Mouse (Mus musculus): Measurements from ENCODE around the gene Hist1h2ag. TPM values are rescaled to one million over a fixed set of nuclear protein-coding genes. Genes with fewer than 3 reads are reported as not detected.

Hist1h2ag gene
- total RNA-seq, 4 experiments from 2014 or later: 2.7 to 12.6 (median 6.6) TPM

DNA sequence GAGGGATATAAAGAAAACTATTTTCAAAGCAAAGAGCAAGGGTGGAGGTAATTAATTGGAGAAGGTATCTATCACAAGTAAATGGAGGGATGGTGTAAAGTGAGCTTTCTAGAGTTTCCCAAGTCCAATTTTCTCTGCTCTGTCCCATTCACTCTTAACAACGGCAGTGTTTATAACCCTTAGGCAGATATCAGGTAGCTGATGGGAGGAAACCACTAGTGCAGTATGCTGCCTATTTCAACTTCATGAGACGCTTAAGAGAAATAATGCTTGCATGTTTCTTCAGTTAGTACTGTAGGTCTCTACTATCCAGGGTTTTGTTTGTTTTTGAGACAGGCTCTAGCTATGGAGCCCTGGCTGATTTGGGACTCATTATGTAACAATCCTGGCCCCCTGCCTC lies 5.3 kb downstream of the Hist1h2ag start:
- DNase-seq (ENCODE audit: low spot score): no peak

DNA sequence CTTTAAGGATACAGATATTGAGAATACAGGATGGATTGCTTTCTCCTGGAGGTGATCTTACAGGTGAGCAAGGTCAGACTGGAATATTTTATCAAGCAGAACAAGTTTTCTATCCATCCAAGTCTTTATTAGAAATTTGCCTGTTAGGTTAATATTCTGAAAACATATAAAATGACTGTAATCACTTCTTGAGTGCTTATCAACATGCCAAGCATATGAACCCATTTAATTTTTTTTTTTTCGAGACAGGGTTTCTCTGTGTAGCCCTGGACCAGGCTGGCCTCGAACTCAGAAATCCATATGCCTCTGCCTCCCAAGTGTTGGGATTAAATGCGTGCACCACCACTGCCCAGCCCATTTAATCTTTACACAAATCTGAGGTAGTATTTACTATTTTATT lies 5.8 kb downstream of the Hist1h2ag start:
- no peak for DNase-seq (ENCODE audit: low spot score)

- no peak for DNase-seq (ENCODE audit: low spot score)
Measured at GRCm38 (mm10) chr13:22036149-22036956, 6.4 kb downstream of the Hist1h2ag start.

GRCm38 (mm10) chr13:22035267-22036148 lies 7.2 kb downstream of the Hist1h2ag start, which contains the start of the genes Hist1h2ah and Hist1h2bk:
TSS of gene Hist1h2ah (minus strand) at chr13:22035568.
TSS of gene Hist1h2bk (plus strand) at chr13:22035870.
- peak; percentile 95 for DNase-seq (ENCODE audit: low spot score)

DNA sequence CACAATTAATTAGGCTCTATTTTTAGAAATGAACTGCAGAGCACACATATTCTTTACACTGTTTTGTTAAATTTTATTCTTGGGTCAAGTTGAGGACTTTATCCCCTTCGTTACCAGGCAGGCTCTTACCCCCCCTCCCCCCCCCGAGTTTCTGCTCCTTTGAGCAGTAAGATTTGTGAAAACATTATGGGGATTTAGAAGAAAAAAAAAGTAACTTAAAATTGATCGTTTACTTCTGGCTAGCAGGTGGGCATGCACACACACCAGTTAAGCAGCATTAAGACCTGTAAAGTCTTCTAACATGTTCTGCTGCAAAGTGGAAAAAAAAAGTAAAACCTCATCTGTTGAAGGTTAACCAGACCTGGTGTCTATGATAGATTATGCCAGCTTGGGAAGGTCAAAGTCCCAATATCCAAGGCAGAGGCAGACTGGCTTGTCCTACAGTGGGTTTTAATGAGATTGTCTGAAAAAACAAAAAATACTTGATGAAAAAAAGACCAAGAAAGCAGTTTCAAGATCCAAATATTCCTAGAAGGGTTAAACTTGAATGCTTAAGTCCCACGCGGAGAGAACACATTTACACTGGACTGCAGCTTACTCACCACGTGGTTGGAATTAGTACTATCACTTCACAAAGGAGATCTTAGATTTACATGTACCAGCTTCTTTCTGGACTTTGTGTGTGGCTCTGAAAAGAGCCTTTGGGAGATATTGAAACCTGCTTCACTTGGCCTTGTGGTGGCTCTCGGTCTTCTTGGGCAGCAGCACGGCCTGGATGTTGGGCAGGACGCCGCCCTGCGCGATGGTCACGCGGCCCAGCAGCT lies 8.1 kb downstream of the Hist1h2ag start:
- no peak for DNase-seq (ENCODE audit: low spot score)

GRCm38 (mm10) chr13:22033741-22034442 lies 8.9 kb downstream of the Hist1h2ag start:
- DNase-seq (ENCODE audit: low spot score): no peak

DNA sequence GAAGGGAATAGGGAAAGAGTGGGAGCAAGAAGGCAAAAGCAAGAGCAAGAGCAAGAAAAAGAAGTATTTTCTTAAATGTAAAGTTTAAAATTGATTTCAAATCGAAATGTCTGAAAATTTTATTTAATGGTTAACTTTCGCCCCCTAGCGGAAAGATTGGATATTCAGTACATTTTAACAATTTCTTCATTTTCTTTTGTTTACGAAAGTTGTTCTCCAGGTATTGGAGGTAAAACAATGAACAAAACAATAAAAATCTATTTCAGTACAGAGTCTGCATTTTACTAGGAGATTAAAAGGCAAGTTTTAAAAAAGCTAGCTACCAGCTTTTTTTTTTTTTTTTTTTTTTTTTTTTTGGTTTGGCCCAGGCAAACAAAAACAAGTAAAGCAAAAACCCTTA lies 12.3 kb downstream of the Hist1h2ag start:
- DNase-seq (ENCODE audit: low spot score): no peak

DNA sequence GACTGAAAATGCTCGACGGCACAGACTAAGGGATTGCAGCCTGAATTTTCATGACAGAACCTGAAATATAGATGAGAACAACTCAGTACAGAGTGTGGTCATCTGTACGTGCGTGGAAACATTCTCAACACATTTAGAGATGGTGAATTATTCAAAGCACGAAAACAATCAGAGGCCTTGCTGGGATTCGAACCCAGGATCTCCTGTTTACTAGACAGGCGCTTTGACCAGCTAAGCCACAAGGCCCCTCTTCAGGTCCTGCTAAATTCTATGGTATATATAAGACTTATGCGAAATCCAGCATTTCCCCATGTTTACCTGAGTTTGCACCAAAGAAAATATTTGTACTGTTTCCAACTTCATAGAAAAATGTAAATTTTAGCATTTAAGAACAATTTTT lies 12.8 kb downstream of the Hist1h2ag start:
- DNase-seq (ENCODE audit: low spot score): no peak

- DNase-seq (ENCODE audit: low spot score): peak; percentile 96
Measured at GRCm38 (mm10) chr13:22028673-22029460, 13.9 kb downstream of the Hist1h2ag start.

DNA sequence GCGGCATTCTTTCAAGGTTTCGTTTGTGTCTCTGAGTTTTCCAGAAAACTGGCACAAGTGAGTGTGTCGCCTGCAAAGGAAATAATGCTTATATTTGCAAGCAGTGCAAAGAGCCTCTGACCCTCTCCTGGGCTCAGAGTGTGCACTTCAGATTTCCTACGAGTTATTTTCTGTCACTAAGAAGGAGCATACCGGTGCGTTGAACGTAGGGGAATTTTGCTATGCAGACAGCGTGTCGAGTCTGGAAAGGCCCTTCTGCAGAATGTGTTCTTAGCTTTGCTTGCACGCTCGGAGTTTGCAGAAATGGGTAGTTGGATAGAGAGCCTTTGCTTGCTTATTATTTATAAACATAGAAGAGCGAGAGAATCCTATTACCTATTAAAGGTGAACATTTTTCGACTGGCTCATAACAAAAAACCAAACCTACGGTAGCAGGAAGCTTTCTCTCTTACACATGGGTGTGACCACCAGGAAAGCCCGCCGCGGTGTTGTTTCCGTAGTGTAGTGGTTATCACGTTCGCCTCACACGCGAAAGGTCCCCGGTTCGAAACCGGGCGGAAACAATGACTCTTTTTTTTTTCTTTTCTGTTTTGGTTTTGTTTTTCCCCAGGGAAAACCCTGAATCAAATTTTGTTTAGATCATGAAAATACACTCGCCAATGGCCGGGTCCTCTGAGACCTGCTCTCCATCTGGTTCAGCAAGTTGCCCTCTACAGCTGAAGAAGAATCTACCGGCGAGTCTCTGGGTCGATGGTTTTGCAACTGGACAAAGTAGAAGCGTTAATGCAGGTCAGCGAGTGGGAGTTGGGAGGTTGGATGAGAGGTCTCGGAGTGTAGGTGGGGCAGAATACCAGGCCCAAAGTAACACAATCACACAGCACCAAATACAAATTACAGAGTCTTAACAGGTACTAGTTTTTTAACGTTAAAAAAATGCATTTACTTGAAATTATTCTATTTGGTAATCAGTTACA lies 16.4 kb downstream of the Hist1h2ag start:
- DNase-seq (ENCODE audit: low spot score): peak; percentile 88

- DNase-seq (ENCODE audit: low spot score): peak; percentile 92
Measured at GRCm38 (mm10) chr13:22022241-22022640, 20.5 kb downstream of the Hist1h2ag start.

GRCm38 (mm10) chr13:22021581-22021980 lies 21.2 kb downstream of the Hist1h2ag start:
- no peak for DNase-seq (ENCODE audit: low spot score)

- peak; percentile 90 for DNase-seq (ENCODE audit: low spot score)
Measured at GRCm38 (mm10) chr13:22020901-22021339, 21.8 kb downstream of the Hist1h2ag start.

DNA sequence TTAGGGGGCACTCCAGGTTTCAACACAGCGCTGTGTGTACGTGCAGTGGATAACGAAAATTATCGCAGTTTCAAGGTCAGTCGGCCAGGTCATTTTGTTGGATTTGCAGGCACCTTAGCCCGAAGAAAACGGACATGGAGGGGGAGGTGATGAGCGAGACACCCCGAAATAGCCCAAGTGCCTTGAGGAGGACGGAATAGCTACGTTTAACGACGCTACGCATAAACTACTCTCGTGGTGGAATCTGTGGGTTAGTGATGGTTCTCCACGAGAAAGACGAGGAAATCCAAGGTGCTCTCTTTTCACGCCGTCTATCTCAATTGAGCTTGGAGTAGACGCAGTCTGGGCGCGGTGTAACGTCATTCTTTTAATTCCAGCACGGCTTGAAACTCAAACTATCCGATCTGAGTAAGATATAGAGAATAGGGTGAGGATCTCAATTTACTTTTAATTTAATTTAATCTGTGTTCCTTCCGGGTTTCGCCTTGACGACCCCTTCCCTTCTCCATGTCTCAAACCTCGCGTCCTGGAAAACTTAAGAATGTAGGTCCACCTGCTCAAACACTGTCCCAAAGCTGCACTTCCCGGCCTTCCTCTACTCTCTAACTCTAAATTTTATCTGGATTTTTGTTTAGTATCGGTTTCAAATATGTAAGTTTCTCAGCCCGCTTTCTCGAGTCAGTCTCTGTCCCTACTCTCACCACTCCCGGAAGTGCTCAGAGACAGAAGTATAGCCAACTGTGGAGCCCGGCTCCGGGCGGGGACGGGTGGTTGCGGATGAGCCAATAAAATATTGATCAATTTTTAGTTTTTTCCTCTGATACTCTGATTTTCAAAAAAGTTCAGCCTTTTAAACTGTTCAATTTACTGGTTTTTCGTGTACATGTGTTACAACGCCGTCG lies 22.6 kb downstream of the Hist1h2ag start:
- DNase-seq (ENCODE audit: low spot score): no peak

GRCm38 (mm10) chr13:22015479-22016450 lies 27.0 kb downstream of the Hist1h2ag start:
- DNase-seq (ENCODE audit: low spot score): peak; percentile 77

- DNase-seq (ENCODE audit: low spot score): no peak
Measured at GRCm38 (mm10) chr13:22014411-22014845, 28.3 kb downstream of the Hist1h2ag start.

All from heart, adult 8-10 months (tissue).